15 mouse cellular contexts compared by ENCODE assay signal in the genomic region with DNA sequence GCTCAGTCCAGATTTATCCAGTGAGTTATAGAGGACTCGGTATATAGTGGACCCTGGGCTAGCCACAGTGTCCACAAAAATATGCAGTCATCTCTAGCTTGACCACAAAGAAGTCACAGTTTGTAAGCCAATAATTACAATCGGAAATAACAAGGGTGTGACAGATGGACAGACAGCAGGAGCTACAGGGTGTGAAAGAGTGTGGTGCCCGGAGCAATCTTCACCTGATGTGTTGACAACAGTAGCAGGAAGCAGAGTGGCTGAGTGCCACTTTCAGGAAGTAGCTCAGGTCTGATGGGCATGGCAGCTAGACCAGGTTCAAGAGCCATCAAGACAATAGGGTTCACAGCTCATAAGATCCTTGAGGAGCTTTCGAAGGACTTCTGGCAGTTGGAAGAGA.
A peak's percentile ranks its signal among the peaks of the same experiment; 100 is the strongest.
DNase-seq lines count a peak whose midpoint lies in the region.
"Had no signal": no experiment of that assay in that cellular context is flagged by ENCODE, and none has a peak within 500 bp of the region (broad histone marks: within the 10 kb centered on the region; RNA-seq: fewer than 3 reads in every experiment).

No protein-coding gene starts in this region.

- intact Hi-C loops in left cerebral cortex, postnatal 4 days (cut with DNase I), result no loop called here

- peak; percentile 16 to 35 for DNase-seq in cerebellum, adult 18-20 months
- DNase-seq in cerebellum, adult 11 months, result no peak
- peak; percentile 25 for DNase-seq in left cerebral cortex, postnatal 4 days
- no peak for DNase-seq in left cerebral cortex, adult 11 months (ENCODE audit: low spot score)
- peak; percentile 34 for DNase-seq in cerebellum, adult 9-10 months
- peak; percentile 36 to 59 for DNase-seq in cerebellum, postnatal 25 days
- DNase-seq in layer of hippocampus, postnatal 25 days (ENCODE audit: extremely low spot score in 1 of 2, low spot score in 1 of 2), result no peak
- DNase-seq in lung, postnatal 14 days, result no peak
- DNase-seq: adrenal gland, postnatal 10 days; forebrain, postnatal 0 days; gastrocnemius, adult 2 months; gastrocnemius, postnatal 36 days; heart, adult 18-20 months; heart, postnatal 14 days; kidney, adult 8-10 months had no signal

Comparison
In these comparisons a context has a peak if more than half of its experiments do, and no peak if none do; other contexts are left out.
1. DNase-seq: peak in cerebellum, adult 18-20 months (2 of 2), left cerebral cortex, postnatal 4 days (single experiment), cerebellum, adult 9-10 months (single experiment) and cerebellum, postnatal 25 days (2 of 2); none in cerebellum, adult 11 months (single experiment), left cerebral cortex, adult 11 months (single experiment), layer of hippocampus, postnatal 25 days (0 of 2) and lung, postnatal 14 days (single experiment).